Mouse (Mus musculus) kidney, embryonic 14.5 days (tissue): ENCODE results near the gene Itpk1. TPM values are rescaled to one million over a fixed set of nuclear protein-coding genes. Genes with fewer than 3 reads are reported as not detected.

ENCODE experiments used
- ATAC-seq: fragments of 200-750 bp; cut with Nextera tagmentation; 2 replicates; pipeline ENCODE4 v1.8.0; 2017; ENCODE audit warnings: moderate number of reproducible peaks, mild to moderate bottlenecking, moderate TSS enrichment, moderate library complexity; ENCODE audit not compliant: low FRiP score, low TSS enrichment
- H3K27ac ChIP-seq: fragments of 300-500 bp; sonication (generic); 2 replicates; pipeline ENCODE4 v1.5.1; 2014; ENCODE audit warnings: low read depth, mild to moderate bottlenecking, low read length, moderate library complexity, mixed read lengths
- H3K27me3 ChIP-seq: fragments of 300-500 bp; sonication (generic); 2 replicates; pipeline ENCODE4 v1.6.1; 2014; ENCODE audit warnings: mild to moderate bottlenecking, low read length; ENCODE audit not compliant: control insufficient read depth, insufficient read depth
- H3K36me3 ChIP-seq: fragments of 300-500 bp; sonication (generic); 2 replicates; pipeline ENCODE4 v1.6.1; 2014; ENCODE audit warnings: low read length, mixed read lengths; ENCODE audit not compliant: control insufficient read depth, insufficient read depth
- H3K4me1 ChIP-seq: fragments of 300-500 bp; sonication (generic); 2 replicates; pipeline ENCODE4 v1.6.1; 2014; ENCODE audit warnings: low read length, mixed read lengths; ENCODE audit not compliant: control insufficient read depth, insufficient read depth
- H3K4me2 ChIP-seq: fragments of 300-500 bp; sonication (generic); replicated peaks from 2 replicates; pipeline ENCODE4 v1.6.1; 2014; ENCODE audit warnings: low read depth, mild to moderate bottlenecking, low read length
- H3K4me3 ChIP-seq: fragments of 300-500 bp; sonication (generic); 2 replicates; pipeline ENCODE4 v1.5.1; 2014; ENCODE audit warnings: mild to moderate bottlenecking, low read length
- H3K9ac ChIP-seq: fragments of 300-500 bp; sonication (generic); 2 replicates; pipeline ENCODE4 v1.6.1; 2014; ENCODE audit warnings: low read depth, mild to moderate bottlenecking, low read length, moderate library complexity
- H3K9me3 ChIP-seq: fragments of 300-500 bp; sonication (generic); 2 replicates; pipeline ENCODE4 v1.6.1; 2016; ENCODE audit warnings: low read length; ENCODE audit not compliant: control insufficient read depth
- WGBS: fragments of 180-500 bp; shearing (Covaris S2); extraction: QIAGEN DNeasy Blood & Tissue Kit; methylation state at CpG from one replicate; pipeline ENCODE4 v1.1.7; 2014; 5-methylcytosine and 5-hydroxymethylcytosine counted together
- polyA plus RNA-seq: library from polyadenylated mRNA; unstranded; fragments of >200 nt; fragmentation: Nextera tagmentation; extraction: Ambion mirVana; gene quantifications from 2 replicates; pipeline ENCODE4 v1.2.1, GENCODE M21; 2014

Itpk1 gene
- polyA plus RNA-seq, 1 experiment from 2014 or later = 18.4 TPM

DNA sequence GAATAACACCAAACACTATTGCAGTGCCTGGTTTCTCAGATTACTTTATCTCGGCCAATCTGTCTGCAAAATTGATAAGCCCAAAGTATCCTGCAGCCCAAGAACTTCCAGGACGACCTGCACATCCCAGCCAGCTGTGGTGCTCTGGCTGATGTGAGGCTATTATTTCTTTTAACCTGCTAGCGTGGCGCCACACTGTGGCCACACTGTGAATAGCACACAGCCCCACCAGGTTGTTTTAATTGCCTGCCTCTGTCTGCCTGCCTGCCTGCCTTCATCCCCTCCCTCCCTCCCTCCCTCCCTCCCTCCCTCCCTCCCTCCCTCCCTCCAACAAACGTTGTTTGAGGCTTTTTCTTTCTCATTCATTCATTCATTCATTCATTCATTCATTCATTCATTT is 28.7 kb upstream of the Itpk1 start:
- Histone ChIP-seq H3K4me1 (peaks cover 16% of the 10 kb centered on the region), H3K27me3 (no peaks in the 10 kb centered on the region), H3K9ac (no peak overlapping the region), H3K27ac (no peak overlapping the region), H3K36me3 (no peaks in the 10 kb centered on the region), H3K4me3 (no peak overlapping the region), H3K4me2 (no peak overlapping the region), H3K9me3 (no peaks in the 10 kb centered on the region)
- no peak for ATAC-seq
- 14% methylated on average over 4 of the region's 5 CpGs for WGBS

DNA sequence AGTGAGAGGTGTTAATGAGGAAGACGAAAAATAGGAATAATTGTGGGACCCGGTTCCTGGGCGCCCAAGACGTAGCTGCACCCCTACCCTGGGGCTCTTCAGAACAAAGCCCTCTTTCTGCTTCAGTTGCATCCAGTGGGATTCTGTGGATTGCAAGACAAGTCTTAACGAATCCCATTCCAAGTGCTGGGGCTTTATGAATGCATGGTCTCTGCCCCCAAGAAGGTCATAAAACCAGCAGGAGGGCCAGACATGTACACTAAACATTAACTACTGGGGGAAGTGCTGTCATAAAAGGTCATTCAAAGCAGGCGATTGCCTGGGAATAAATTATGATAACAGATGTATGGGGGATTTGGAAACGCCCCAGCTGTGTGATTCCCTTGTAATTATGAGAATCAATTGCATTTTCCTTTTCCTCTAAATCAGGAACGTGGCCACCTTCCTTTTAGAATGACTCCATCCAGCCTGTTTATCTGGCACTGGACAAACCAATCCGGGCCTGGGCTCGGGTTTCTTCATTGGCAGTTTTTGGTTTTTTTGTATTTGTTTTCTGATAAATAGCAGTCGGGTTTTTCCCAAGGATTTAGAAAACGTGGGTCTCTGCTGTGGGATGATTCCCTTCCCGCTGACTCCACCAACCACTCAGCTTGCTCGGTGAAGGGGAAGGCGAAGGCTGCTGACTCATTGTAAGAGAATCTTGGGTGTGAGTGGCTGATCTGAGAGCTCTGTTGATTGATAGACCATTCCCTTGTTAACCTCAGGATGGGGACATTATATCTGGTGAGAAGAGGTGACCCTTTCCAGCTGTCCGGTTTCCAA is 26.3 kb upstream of the Itpk1 start:
- peak; percentile 44 for ATAC-seq
- Histone ChIP-seq H3K9me3 (no peaks in the 10 kb centered on the region), H3K4me1 (peaks cover 16% of the 10 kb centered on the region), H3K27me3 (no peaks in the 10 kb centered on the region), H3K27ac (peak overlapping the region; percentile 82), H3K4me2 (peak overlapping the region; percentile 44), H3K36me3 (no peaks in the 10 kb centered on the region), H3K9ac (0 out of 2 replicates have a peak overlapping the region, but pooled peaks have one; percentile 23), H3K4me3 (no peak overlapping the region)
- 15% methylated on average over 16 of the region's 16 CpGs for WGBS

DNA sequence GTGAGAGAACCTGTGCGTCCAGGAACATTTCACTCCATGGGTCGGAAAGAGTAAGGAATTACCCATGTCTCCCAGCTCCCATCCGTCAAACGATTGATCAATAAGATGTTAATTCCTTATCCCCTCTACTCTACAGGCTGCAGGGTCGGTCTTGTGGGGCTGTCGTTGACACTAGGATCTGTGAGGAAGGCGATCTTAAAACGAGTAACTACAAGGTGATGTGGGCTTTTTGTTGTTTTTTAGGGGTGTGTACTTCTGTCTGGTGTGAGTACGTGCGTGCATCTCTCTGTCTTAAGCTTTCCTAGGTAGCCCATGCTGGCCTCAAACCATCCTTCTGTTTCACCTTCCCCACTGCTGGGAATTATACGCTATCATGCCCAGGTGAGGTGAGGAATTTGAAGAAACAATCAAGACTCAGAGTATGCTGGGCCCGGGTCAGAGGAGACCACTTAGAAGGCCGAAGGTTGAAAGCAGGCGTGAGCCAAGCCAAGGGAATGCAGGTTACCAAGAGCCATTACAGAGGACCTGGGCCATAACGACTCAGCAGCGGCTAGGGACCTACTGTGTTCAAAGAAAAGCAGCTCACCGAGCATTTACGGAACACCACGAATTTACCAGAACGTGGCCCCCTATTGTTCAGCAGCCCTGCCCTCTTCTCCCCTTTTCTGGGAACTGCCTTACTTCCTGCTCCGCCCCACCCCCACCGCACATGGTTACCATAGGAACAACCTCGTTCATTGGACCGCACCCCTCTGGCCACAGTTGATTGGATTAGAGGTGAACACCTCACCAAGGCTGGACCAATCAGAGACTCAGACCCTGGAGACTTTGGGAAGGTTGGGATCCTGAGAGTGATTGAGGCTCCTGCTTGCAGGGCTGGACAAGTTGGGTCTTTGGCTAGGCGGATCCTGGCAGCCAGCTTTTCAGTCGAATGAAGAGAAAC is 25.4 kb upstream of the Itpk1 start:
- Histone ChIP-seq H3K4me3 (peak overlapping the region; percentile 22; the same call in 1 of the 2 replicates), H3K4me1 (peaks cover 16% of the 10 kb centered on the region), H3K4me2 (peak overlapping the region; percentile 44), H3K27ac (peak overlapping the region; percentile 82), H3K9ac (0 out of 2 replicates have a peak overlapping the region, but pooled peaks have one; percentile 23), H3K9me3 (no peaks in the 10 kb centered on the region), H3K36me3 (no peaks in the 10 kb centered on the region), H3K27me3 (no peaks in the 10 kb centered on the region)
- WGBS = 31% methylated on average over 26 of the region's 26 CpGs
- ATAC-seq = peak; percentile 98

DNA sequence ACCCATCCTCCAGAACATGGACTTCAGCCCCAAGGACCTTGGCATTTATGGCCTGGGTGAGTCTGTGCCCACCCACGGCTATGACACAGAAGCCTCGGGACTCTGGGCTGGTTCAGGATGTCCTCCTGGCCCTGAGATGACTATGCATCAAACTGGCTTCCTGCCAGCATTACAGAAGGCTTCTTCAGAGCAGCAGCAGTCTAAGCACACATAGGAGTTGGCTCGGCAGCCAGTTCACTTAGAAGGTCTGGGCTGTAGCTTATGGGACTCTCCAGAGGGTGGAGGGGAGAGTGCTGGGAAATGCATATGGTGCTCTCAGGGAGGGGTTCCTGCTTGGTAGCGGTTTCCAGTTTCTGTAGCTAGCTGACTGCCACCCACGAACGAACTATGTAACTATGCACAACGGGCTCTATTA is 21.0 kb upstream of the Itpk1 start:
- no peaks in the 10 kb centered on the region for H3K9me3 ChIP-seq
- no peak for ATAC-seq
- peaks cover 7% of the 10 kb centered on the region; the same call in 1 of the 2 replicates for H3K4me1 ChIP-seq
- WGBS = 77% methylated on average over 7 of the region's 7 CpGs
- no peak overlapping the region for H3K9ac ChIP-seq
- no peak overlapping the region for H3K27ac ChIP-seq
- no peak overlapping the region for H3K4me2 ChIP-seq
- H3K27me3 ChIP-seq = no peaks in the 10 kb centered on the region
- H3K36me3 ChIP-seq = no peaks in the 10 kb centered on the region
- no peak overlapping the region for H3K4me3 ChIP-seq

GRCm38 (mm10) chr12:102725146-102725545 is 20.4 kb upstream of the Itpk1 start:
- ATAC-seq = no peak

GRCm38 (mm10) chr12:102723861-102724260 is 19.1 kb upstream of the Itpk1 start:
- Histone ChIP-seq H3K9me3 (no peaks in the 10 kb centered on the region), H3K9ac (no peak overlapping the region), H3K27me3 (no peaks in the 10 kb centered on the region), H3K4me3 (no peak overlapping the region), H3K4me1 (no peaks in the 10 kb centered on the region), H3K4me2 (no peak overlapping the region), H3K27ac (no peak overlapping the region), H3K36me3 (no peaks in the 10 kb centered on the region)
- no peak for ATAC-seq
- WGBS = 74% methylated on average over 6 of the region's 6 CpGs

More at GRCm38 (mm10) chr12:102725146-102725545, 20.4 kb upstream of the Itpk1 start:
- Histone ChIP-seq H3K27ac (no peak overlapping the region), H3K4me2 (no peak overlapping the region), H3K9me3 (no peaks in the 10 kb centered on the region), H3K4me3 (no peak overlapping the region), H3K9ac (no peak overlapping the region), H3K36me3 (no peaks in the 10 kb centered on the region), H3K4me1 (peaks cover 4% of the 10 kb centered on the region; the same call in 1 of the 2 replicates), H3K27me3 (no peaks in the 10 kb centered on the region)
- WGBS = 95% methylated on average over 6 of the region's 6 CpGs

- Histone ChIP-seq H3K4me3 (no peak overlapping the region), H3K36me3 (no peaks in the 10 kb centered on the region), H3K4me2 (no peak overlapping the region), H3K27me3 (no peaks in the 10 kb centered on the region), H3K27ac (0 out of 2 replicates have a peak overlapping the region, but pooled peaks have one; percentile 24), H3K4me1 (no peaks in the 10 kb centered on the region), H3K9ac (no peak overlapping the region), H3K9me3 (no peaks in the 10 kb centered on the region)
- 50% methylated on average over 8 of the region's 8 CpGs for WGBS
- ATAC-seq = no peak
Measured at GRCm38 (mm10) chr12:102722966-102723365, 18.2 kb upstream of the Itpk1 start.

DNA sequence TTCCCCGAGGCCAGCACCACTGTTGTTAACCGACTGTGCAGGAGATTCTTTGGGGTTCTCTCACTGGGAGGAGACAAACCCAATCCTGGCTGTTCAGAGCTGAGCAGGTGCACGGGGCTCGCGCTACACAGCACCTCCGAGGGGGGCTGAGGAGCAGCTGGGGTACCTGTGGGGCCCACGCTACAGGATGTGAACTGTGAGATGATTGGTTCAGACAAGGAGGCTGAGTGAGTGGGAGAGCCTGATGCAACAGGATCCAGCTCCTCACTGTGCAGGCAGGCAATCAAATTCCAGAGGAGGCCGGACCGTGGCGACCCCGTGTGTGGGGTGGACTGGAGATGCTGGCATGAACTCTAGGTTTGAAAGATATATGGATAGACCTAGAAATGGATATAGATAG is 17.7 kb upstream of the Itpk1 start:
- no peaks in the 10 kb centered on the region for H3K27me3 ChIP-seq
- H3K36me3 ChIP-seq = no peaks in the 10 kb centered on the region
- no peaks in the 10 kb centered on the region for H3K4me1 ChIP-seq
- H3K27ac ChIP-seq = 0 out of 2 replicates have a peak overlapping the region, but pooled peaks have one; percentile 14
- ATAC-seq = peak; percentile 87
- no peak overlapping the region for H3K9ac ChIP-seq
- H3K4me2 ChIP-seq = peak overlapping the region; percentile 26; the same call in 1 of the 2 replicates
- H3K4me3 ChIP-seq = no peak overlapping the region
- 18% methylated on average over 11 of the region's 11 CpGs for WGBS
- no peaks in the 10 kb centered on the region for H3K9me3 ChIP-seq
